Mouse (Mus musculus) ZHBTc4 (cell line): ENCODE results near the gene Gabrr3.
"Not testable (repeated sequence)": the region's sequence is repeated elsewhere in the genome, so short reads cannot be mapped to it uniquely, and the experiment has no call there.

ENCODE experiments used
- DNase-seq: peaks from one replicate; pipeline ENCODE4 v3.0.0-alpha.2; 2011; ENCODE audit warnings: low read depth, low spot score

Gabrr3 gene

GRCm38 (mm10) chr16:59407032-59407431, at the start of gene Gabrr3:
TSS of gene Gabrr3 (plus strand) at chr16:59407332.
- DNase-seq: no peak

GRCm38 (mm10) chr16:59363893-59364292, 43.2 kb upstream of the Gabrr3 start, which contains the start of gene Olfr209:
TSS of gene Olfr209 (minus strand) at chr16:59363993.
- no peak for DNase-seq

- no peak for DNase-seq
Observed at GRCm38 (mm10) chr16:59393300-59393699, 13.8 kb upstream of the Gabrr3 start.

GRCm38 (mm10) chr16:59401102-59401501, 6.0 kb upstream of the Gabrr3 start:
- peak; percentile 25 for DNase-seq

GRCm38 (mm10) chr16:59401985-59402384, 5.1 kb upstream of the Gabrr3 start:
- DNase-seq: no peak

GRCm38 (mm10) chr16:59403684-59404083, 3.4 kb upstream of the Gabrr3 start:
- peak; percentile 48 for DNase-seq

GRCm38 (mm10) chr16:59404798-59405197, 2.3 kb upstream of the Gabrr3 start:
- no peak for DNase-seq

GRCm38 (mm10) chr16:59409341-59409748, 2.2 kb downstream of the Gabrr3 start:
- DNase-seq: no peak

GRCm38 (mm10) chr16:59409800-59410199, 2.7 kb downstream of the Gabrr3 start:
- DNase-seq: no peak

- DNase-seq: no peak
Observed at GRCm38 (mm10) chr16:59413475-59413874, 6.3 kb downstream of the Gabrr3 start.

GRCm38 (mm10) chr16:59420237-59420866, 13.2 kb downstream of the Gabrr3 start:
- DNase-seq: no peak

- peak; percentile 72 for DNase-seq
Observed at GRCm38 (mm10) chr16:59420867-59421251, 13.7 kb downstream of the Gabrr3 start.

- DNase-seq: no peak
Observed at GRCm38 (mm10) chr16:59421571-59422345, 14.6 kb downstream of the Gabrr3 start.

- DNase-seq: no peak
Observed at GRCm38 (mm10) chr16:59427960-59428359, 20.8 kb downstream of the Gabrr3 start.

GRCm38 (mm10) chr16:59433181-59433580, 26.0 kb downstream of the Gabrr3 start:
- DNase-seq: no peak

- no peak for DNase-seq
Observed at GRCm38 (mm10) chr16:59444880-59445559, 37.9 kb downstream of the Gabrr3 start.

- no peak for DNase-seq
Observed at GRCm38 (mm10) chr16:59448181-59448580, 41.0 kb downstream of the Gabrr3 start.

- DNase-seq: peak; percentile 12
Observed at GRCm38 (mm10) chr16:59449092-59449491, 42.0 kb downstream of the Gabrr3 start.

GRCm38 (mm10) chr16:59451813-59452212, 44.7 kb downstream of the Gabrr3 start:
- DNase-seq: no peak

GRCm38 (mm10) chr16:59459259-59459861, 52.2 kb downstream of the Gabrr3 start:
- not testable (repeated sequence) for DNase-seq

- no peak for DNase-seq
Observed at GRCm38 (mm10) chr16:59463567-59463966, 56.4 kb downstream of the Gabrr3 start.

- no peak for DNase-seq
Observed at GRCm38 (mm10) chr16:59463973-59464372, 56.8 kb downstream of the Gabrr3 start.
